Mouse (Mus musculus): ENCODE measurements at regions not wholly inside any gene's neighbourhood (a gene's known extent, or its start where the extent isn't known, plus 50 kb on each side); places are given as distances from the start of the nearest gene placed in this dataset.

GRCm38 (mm10) chr14:94427611-94428186 is 537.2 kb upstream of the Pcdh9 start:
- Histone ChIP-seq H3K27me3 (ENCODE audit: control insufficient read depth, insufficient read depth, low read depth, low read length) (no peaks in the 10 kb centered on the region), H3K9me3 (replicated peaks; ENCODE audit: control insufficient read depth, low read length, poor library complexity, severe bottlenecking) (no peaks in the 10 kb centered on the region), H3K36me3 (ENCODE audit: control insufficient read depth, insufficient read depth, low read length) (no peaks in the 10 kb centered on the region), H3K9ac (ENCODE audit: low read depth, low read length) (no peak overlapping the region), H3K4me3 (ENCODE audit: low read depth, low read length) (no peak overlapping the region), H3K27ac (ENCODE audit: low read length) (no peak overlapping the region; the same call in 1 of the 2 replicates), H3K4me2 (ENCODE audit: low read length) (no peak overlapping the region), H3K4me1 (ENCODE audit: control insufficient read depth, insufficient read depth, low read length) (peaks cover 3% of the 10 kb centered on the region)
- peak; percentile 45; the same call in 1 of the 2 replicates for ATAC-seq
- 3% methylated on average over 1 of the region's 1 CpGs for WGBS

Measured in midbrain, embryonic 16.5 days (tissue).